Mouse (Mus musculus): ENCODE data around the gene Dcaf4. TPM values are rescaled to one million over a fixed set of nuclear protein-coding genes. Genes with fewer than 3 reads are reported as not detected.

Gene Dcaf4
- 26.4 and 33.1 TPM in 2 replicates for polyA plus RNA-seq (2016; fragmentation: Nextera tagmentation; extraction: Ambion mirVana)

GRCm38 (mm10) chr12:83520311-83520890 is at the start of gene Dcaf4:
Gene Dcaf4, plus strand, starts transcription at chr12:83520466.
- peak within 1 kb of the TSS; percentile 38; the same call in 1 of the 2 replicates for H3K27ac ChIP-seq
- H3K4me1 ChIP-seq, result peaks cover 15% of the 10 kb centered on the region

DNA sequence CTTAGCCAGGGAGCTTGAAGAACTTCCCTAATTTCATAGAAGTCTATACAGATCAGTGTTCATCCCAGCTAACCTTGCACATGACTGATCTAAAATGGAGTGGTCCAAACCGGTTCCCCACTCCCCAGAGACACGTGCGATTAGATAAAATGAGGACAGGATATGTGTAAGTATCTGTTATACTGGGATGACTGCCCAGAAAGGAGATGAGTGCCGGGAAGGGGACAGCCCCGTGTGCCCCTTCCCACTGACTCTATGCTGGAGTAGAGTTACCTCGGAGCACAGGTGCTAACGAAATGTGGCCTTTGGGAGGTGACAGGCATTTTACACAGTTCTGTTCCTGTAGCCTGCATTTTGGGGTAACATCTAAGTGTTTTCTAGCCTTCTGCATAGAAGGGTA is 48.5 kb upstream of the Dcaf4 start:
- Histone ChIP-seq H3K36me3 (replicated peaks) (no peaks in the 10 kb centered on the region), H3K27ac (no peak overlapping the region), H3K4me1 (peaks cover 30% of the 10 kb centered on the region), H3K9ac (no peak overlapping the region), H3K9me3 (no peaks in the 10 kb centered on the region), H3K27me3 (peaks cover 8% of the 10 kb centered on the region; the same call in 1 of the 2 replicates), H3K4me3 (replicated peaks) (no peak overlapping the region), H3K4me2 (no peak overlapping the region)
- 88% methylated on average over 7 of the region's 7 CpGs for WGBS
- ATAC-seq (ENCODE audit: low FRiP score), result no peak

More at GRCm38 (mm10) chr12:83520311-83520890, at the start of gene Dcaf4:
- Histone ChIP-seq H3K4me3 (replicated peaks) (peak within 1 kb of the TSS; percentile 57), H3K36me3 (replicated peaks) (no peaks in the 10 kb centered on the region), H3K9me3 (no peaks in the 10 kb centered on the region), H3K9ac (peak within 1 kb of the TSS; percentile 61), H3K27me3 (no peaks in the 10 kb centered on the region), H3K4me2 (peak within 1 kb of the TSS; percentile 74)
- ATAC-seq (ENCODE audit: low FRiP score), result peak; percentile 98
- WGBS, result under 1% methylated on average over 32 of the region's 32 CpGs

- Histone ChIP-seq H3K4me2 (no peak overlapping the region), H3K4me1 (peaks cover 28% of the 10 kb centered on the region), H3K9me3 (no peaks in the 10 kb centered on the region), H3K9ac (no peak overlapping the region), H3K27me3 (peaks cover 8% of the 10 kb centered on the region; the same call in 1 of the 2 replicates), H3K27ac (no peak overlapping the region), H3K4me3 (replicated peaks) (no peak overlapping the region), H3K36me3 (replicated peaks) (no peaks in the 10 kb centered on the region)
- 67% methylated on average over 5 of the region's 5 CpGs for WGBS
- no peak for ATAC-seq (ENCODE audit: low FRiP score)
Observed at GRCm38 (mm10) chr12:83473987-83474600, 46.2 kb upstream of the Dcaf4 start.

GRCm38 (mm10) chr12:83475419-83475818 is 44.8 kb upstream of the Dcaf4 start:
- Histone ChIP-seq H3K9me3 (no peaks in the 10 kb centered on the region), H3K27me3 (peaks cover 4% of the 10 kb centered on the region; the same call in 1 of the 2 replicates), H3K4me1 (peaks cover 28% of the 10 kb centered on the region), H3K9ac (no peak overlapping the region), H3K36me3 (replicated peaks) (no peaks in the 10 kb centered on the region), H3K27ac (no peak overlapping the region), H3K4me3 (replicated peaks) (no peak overlapping the region), H3K4me2 (no peak overlapping the region)
- 43% methylated on average over 6 of the region's 6 CpGs for WGBS
- ATAC-seq (ENCODE audit: low FRiP score), result no peak

GRCm38 (mm10) chr12:83476277-83476676 is 44.0 kb upstream of the Dcaf4 start:
- peak overlapping the region; percentile 37 for H3K27ac ChIP-seq
- peaks cover 28% of the 10 kb centered on the region for H3K4me1 ChIP-seq
- H3K9ac ChIP-seq, result no peak overlapping the region
- 20% methylated on average over 10 of the region's 10 CpGs for WGBS
- H3K4me3 ChIP-seq (replicated peaks), result no peak overlapping the region
- H3K9me3 ChIP-seq, result no peaks in the 10 kb centered on the region
- peaks cover 4% of the 10 kb centered on the region; the same call in 1 of the 2 replicates for H3K27me3 ChIP-seq
- ATAC-seq (ENCODE audit: low FRiP score), result peak; percentile 71; the same call in 1 of the 2 replicates
- no peaks in the 10 kb centered on the region for H3K36me3 ChIP-seq (replicated peaks)
- H3K4me2 ChIP-seq, result peak overlapping the region; percentile 21

DNA sequence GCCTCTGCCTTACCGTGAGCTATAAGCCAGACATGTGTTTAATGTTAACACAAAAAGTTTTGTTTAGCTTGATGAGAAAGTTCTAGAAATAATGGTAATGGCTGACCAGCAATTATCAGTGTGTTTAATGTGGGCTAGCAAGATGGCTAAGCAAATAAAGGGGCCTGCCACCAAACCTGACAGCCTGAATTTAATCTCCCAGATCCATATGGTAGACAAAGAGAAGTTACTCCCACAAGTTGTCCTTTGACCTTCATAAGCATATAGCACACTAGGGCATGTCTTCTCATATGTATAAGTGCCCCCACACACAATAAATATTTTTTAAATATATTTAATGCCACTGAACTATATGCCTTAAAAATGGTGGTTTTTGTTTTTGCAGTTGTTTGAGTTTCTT is 41.1 kb upstream of the Dcaf4 start:
- Histone ChIP-seq H3K4me2 (no peak overlapping the region), H3K9ac (no peak overlapping the region), H3K36me3 (replicated peaks) (no peaks in the 10 kb centered on the region), H3K4me1 (peaks cover 22% of the 10 kb centered on the region), H3K4me3 (replicated peaks) (no peak overlapping the region), H3K27me3 (peaks cover 9% of the 10 kb centered on the region), H3K9me3 (no peaks in the 10 kb centered on the region), H3K27ac (no peak overlapping the region)
- no peak for ATAC-seq (ENCODE audit: low FRiP score)
- 80% methylated on average over 1 of the region's 1 CpGs for WGBS

DNA sequence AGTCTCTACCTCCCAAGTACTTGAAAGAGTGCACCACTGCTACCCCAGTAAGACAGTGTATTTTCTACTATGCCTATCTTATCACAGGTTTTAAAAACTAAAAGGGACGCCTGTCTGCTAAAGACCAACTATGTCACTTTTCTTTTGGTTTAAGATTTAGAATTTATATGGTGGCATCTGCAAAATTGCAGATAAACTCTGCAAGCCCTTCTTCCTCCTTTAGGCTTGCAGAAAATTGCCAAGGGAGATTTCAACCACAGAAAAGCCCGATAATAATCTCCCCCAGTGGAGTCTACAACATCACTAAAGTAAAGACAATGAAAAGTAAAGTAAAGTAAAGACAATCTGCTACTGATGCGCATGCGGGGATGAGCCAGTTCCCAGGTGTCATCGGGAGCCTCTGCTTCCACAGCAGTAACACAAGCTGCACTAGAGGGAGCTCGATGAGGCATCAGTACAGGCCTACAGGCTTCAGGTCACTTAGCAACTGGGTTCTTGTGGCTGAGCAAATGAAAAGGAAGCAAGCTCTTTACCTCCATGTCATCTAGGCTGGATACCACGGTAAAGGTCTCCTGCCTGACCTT is 40.4 kb upstream of the Dcaf4 start:
- ATAC-seq (ENCODE audit: low FRiP score), result no peak
- 76% methylated on average over 7 of the region's 7 CpGs for WGBS

GRCm38 (mm10) chr12:83481439-83481838 is 38.8 kb upstream of the Dcaf4 start:
- Histone ChIP-seq H3K9ac (no peak overlapping the region), H3K4me3 (replicated peaks) (no peak overlapping the region), H3K4me1 (peaks cover 22% of the 10 kb centered on the region), H3K36me3 (replicated peaks) (no peaks in the 10 kb centered on the region), H3K4me2 (no peak overlapping the region), H3K27me3 (peaks cover 30% of the 10 kb centered on the region), H3K9me3 (no peaks in the 10 kb centered on the region), H3K27ac (no peak overlapping the region)
- 75% methylated on average over 4 of the region's 4 CpGs for WGBS
- ATAC-seq (ENCODE audit: low FRiP score), result no peak

More for the DNA sequence above, 40.4 kb upstream of the Dcaf4 start:
- H3K27ac ChIP-seq, result no peak overlapping the region
- no peak overlapping the region for H3K4me3 ChIP-seq (replicated peaks)
- no peaks in the 10 kb centered on the region for H3K9me3 ChIP-seq
- no peak overlapping the region for H3K9ac ChIP-seq
- H3K27me3 ChIP-seq, result peaks cover 17% of the 10 kb centered on the region
- peaks cover 26% of the 10 kb centered on the region for H3K4me1 ChIP-seq
- H3K36me3 ChIP-seq (replicated peaks), result no peaks in the 10 kb centered on the region
- no peak overlapping the region for H3K4me2 ChIP-seq

DNA sequence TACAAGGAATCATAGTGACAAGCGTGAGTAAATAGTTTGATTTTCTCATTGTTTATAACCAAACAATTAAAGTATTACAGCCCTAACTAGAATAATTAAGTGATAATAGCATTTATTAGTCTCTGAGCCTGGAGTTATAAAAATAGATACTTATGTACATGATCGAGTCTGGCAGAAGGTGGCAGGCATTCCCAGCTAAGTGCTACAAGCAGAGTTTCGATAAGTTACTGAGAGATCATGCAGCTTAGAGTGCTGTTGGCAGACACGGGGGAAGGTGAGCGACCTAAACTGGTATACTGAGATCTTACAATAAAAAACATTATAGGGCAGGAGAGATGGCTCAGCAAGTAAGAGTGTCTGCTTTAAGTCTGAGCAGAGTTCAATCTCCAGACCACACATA is 36.6 kb upstream of the Dcaf4 start:
- H3K9me3 ChIP-seq, result no peaks in the 10 kb centered on the region
- no peak overlapping the region for H3K27ac ChIP-seq
- no peak overlapping the region for H3K9ac ChIP-seq
- 72% methylated on average over 5 of the region's 5 CpGs for WGBS
- no peak overlapping the region for H3K4me2 ChIP-seq
- H3K27me3 ChIP-seq, result peaks cover 38% of the 10 kb centered on the region
- H3K4me1 ChIP-seq, result peaks cover 24% of the 10 kb centered on the region
- no peaks in the 10 kb centered on the region for H3K36me3 ChIP-seq (replicated peaks)
- no peak for ATAC-seq (ENCODE audit: low FRiP score)
- H3K4me3 ChIP-seq (replicated peaks), result no peak overlapping the region

- Histone ChIP-seq H3K36me3 (replicated peaks) (no peaks in the 10 kb centered on the region), H3K4me3 (replicated peaks) (peak overlapping the region; percentile 68), H3K27me3 (peaks cover 45% of the 10 kb centered on the region), H3K4me2 (peak overlapping the region; percentile 90), H3K27ac (no peak overlapping the region), H3K4me1 (peaks cover 30% of the 10 kb centered on the region), H3K9ac (peak overlapping the region; percentile 62), H3K9me3 (no peaks in the 10 kb centered on the region)
- WGBS, result under 1% methylated on average over 24 of the region's 24 CpGs
- no peak for ATAC-seq (ENCODE audit: low FRiP score)
Observed at GRCm38 (mm10) chr12:83484855-83485745, 35.2 kb upstream of the Dcaf4 start.

DNA sequence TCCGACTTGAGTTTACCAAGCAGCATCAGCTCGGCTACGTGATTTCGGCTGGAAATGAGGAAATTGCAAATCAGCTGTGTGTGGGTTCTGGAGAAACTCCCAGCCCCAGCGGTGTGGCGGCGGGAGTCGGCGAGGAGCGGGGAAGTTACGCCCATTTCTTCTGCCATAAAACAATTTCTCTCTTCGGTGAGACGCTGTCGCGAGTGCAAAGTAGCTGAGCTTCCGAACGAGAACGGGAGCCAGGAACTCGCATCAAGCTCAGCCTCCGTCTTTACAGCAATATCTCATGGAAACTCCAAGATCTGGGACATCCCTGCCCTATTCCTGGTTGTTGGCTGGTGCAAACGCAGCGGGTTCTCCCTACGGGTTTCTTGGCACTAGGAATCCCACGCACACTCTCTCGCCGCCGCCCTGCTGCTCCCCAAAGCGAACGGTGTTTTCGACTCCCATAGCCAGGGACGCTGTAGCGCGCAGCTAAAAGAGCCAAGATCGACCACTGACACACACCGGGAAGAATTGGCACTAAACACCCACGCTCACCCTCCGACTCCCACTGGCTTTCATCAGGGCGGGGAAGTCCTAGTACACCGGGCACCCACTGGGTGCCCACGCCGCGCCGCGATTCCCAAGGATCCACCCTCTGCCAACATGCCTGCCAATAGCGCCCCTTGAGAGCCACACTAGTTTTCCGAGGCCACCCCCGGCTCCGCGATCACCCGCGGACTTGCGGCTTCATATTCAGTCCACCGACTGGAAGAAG is 34.2 kb upstream of the Dcaf4 start:
- peaks cover 49% of the 10 kb centered on the region for H3K27me3 ChIP-seq
- peak overlapping the region; percentile 87; the same call in 1 of the 2 replicates for H3K27ac ChIP-seq
- ATAC-seq (ENCODE audit: low FRiP score), result no peak
- peak overlapping the region; percentile 68 for H3K4me3 ChIP-seq (replicated peaks)
- 0 out of 2 replicates have a peak, but pooled peaks cover under 1% of the 10 kb centered on the region for H3K9me3 ChIP-seq
- H3K36me3 ChIP-seq (replicated peaks), result no peaks in the 10 kb centered on the region
- H3K4me1 ChIP-seq, result peaks cover 30% of the 10 kb centered on the region
- WGBS, result under 1% methylated on average over 53 of the region's 53 CpGs
- H3K9ac ChIP-seq, result peak overlapping the region; percentile 62
- peak overlapping the region; percentile 90 for H3K4me2 ChIP-seq
